Mouse (Mus musculus): ENCODE data around the gene Eef2k. TPM values are rescaled to one million over a fixed set of nuclear protein-coding genes. Genes with fewer than 3 reads are reported as not detected.

Eef2k gene
- polyA plus RNA-seq (2015; fragmentation: Nextera tagmentation; extraction: Ambion mirVana), result 49.2 and 49.5 TPM in 2 replicates

GRCm38 (mm10) chr7:120842345-120843036 lies at the start of gene Eef2k:
Eef2k (plus strand) TSS chr7:120842831.

GRCm38 (mm10) chr7:120811834-120812415 lies 30.7 kb upstream of the Eef2k start, which contains the start of gene Gm5737:
Gm5737 (plus strand) TSS chr7:120812365.

GRCm38 (mm10) chr7:120917592-120918461 lies 75.2 kb downstream of the Eef2k start, which contains the start of gene Polr3e:
Polr3e (plus strand) TSS chr7:120917744.

Other genes starting within 250 kb of the Eef2k start
- 109 and 119 TPM in 2 replicates for gene Uqcrc2, start 207.7 kb upstream of the Eef2k start, polyA plus RNA-seq (2015; fragmentation: Nextera tagmentation; extraction: Ambion mirVana)
- 0.19 and 0.23 TPM in 2 replicates for gene Pdzd9, start 172.5 kb upstream of the Eef2k start, polyA plus RNA-seq (2015; fragmentation: Nextera tagmentation; extraction: Ambion mirVana)
- 10.0 and 10.6 TPM in 2 replicates for gene Mosmo, start 165.2 kb upstream of the Eef2k start, polyA plus RNA-seq (2015; fragmentation: Nextera tagmentation; extraction: Ambion mirVana)
- gene Vwa3a, start 103.5 kb upstream of the Eef2k start, polyA plus RNA-seq (2015; fragmentation: Nextera tagmentation; extraction: Ambion mirVana), result 0.07 and 0.28 TPM in 2 replicates
- not detected in 2 replicates for gene Gm5737, start 30.5 kb upstream of the Eef2k start, polyA plus RNA-seq (2015; fragmentation: Nextera tagmentation; extraction: Ambion mirVana)
- gene Polr3e, start 74.9 kb downstream of the Eef2k start, polyA plus RNA-seq (2015; fragmentation: Nextera tagmentation; extraction: Ambion mirVana), result 16.7 and 17.1 TPM in 2 replicates
- 40.9 and 44.4 TPM in 2 replicates for gene Cdr2, start 139.5 kb downstream of the Eef2k start, polyA plus RNA-seq (2015; fragmentation: Nextera tagmentation; extraction: Ambion mirVana)
- 0.20 TPM in 1 of 2 replicates, not detected in the other for gene Mfsd13b, start 139.7 kb downstream of the Eef2k start, polyA plus RNA-seq (2015; fragmentation: Nextera tagmentation; extraction: Ambion mirVana)
- gene Mettl9, start 191.6 kb downstream of the Eef2k start, polyA plus RNA-seq (2015; fragmentation: Nextera tagmentation; extraction: Ambion mirVana), result 66.9 and 72.0 TPM in 2 replicates
- gene Igsf6, start 231.7 kb downstream of the Eef2k start, polyA plus RNA-seq (2015; fragmentation: Nextera tagmentation; extraction: Ambion mirVana), result 22.7 and 30.9 TPM in 2 replicates
- gene Otoa, start 238.8 kb downstream of the Eef2k start, polyA plus RNA-seq (2015; fragmentation: Nextera tagmentation; extraction: Ambion mirVana), result 0.05 and 0.18 TPM in 2 replicates

Measured in spleen, postnatal 0 days (tissue).